Mouse (Mus musculus) layer of hippocampus, postnatal 14 days (tissue): Measurements from ENCODE around the gene Ift22. TPM values are rescaled to one million over a fixed set of nuclear protein-coding genes. Genes with fewer than 3 reads are reported as not detected.

ENCODE experiments used
- DNase-seq, 2 experiments: peaks; one replicate each; pipeline ENCODE4 v3.0.0; 2021 to 2022; ENCODE audit warnings: low spot score in 2 of 2, mixed read lengths in 1 of 2
- long read RNA-seq, 2 experiments: library from polyadenylated mRNA; stranded (forward); transcript quantifications; one replicate each; pipeline ENCODE4 v2.0.0; 2021
- total RNA-seq, 2 experiments: library from RNA; stranded (reverse); gene quantifications; 2 replicates each; pipeline ENCODE4 v1.2.3; 2021

Ift22 gene
- total RNA-seq, result 10 to 100 TPM; 78.3 to 99.5 TPM
- long read RNA-seq, experiment 1, transcript Ift22-205 (5 exons, 3,071 nt), result major isoform, 21 of 54 reads
- long read RNA-seq, experiment 1, partial matches to known transcripts, result 3 of 54 reads
- long read RNA-seq, experiment 1, other reads (novel, unspliced or antisense), result 28 of 54 reads
- long read RNA-seq, experiment 2, transcript Ift22-205 (5 exons, 3,071 nt), result major isoform, 43 of 82 reads
- long read RNA-seq, experiment 2, transcript Ift22-204 (4 exons, 670 nt), result minor isoform, 6 of 82 reads
- long read RNA-seq, experiment 2, partial matches to known transcripts, result 3 of 82 reads
- long read RNA-seq, experiment 2, other reads (novel, unspliced or antisense), result 30 of 82 reads

DNA sequence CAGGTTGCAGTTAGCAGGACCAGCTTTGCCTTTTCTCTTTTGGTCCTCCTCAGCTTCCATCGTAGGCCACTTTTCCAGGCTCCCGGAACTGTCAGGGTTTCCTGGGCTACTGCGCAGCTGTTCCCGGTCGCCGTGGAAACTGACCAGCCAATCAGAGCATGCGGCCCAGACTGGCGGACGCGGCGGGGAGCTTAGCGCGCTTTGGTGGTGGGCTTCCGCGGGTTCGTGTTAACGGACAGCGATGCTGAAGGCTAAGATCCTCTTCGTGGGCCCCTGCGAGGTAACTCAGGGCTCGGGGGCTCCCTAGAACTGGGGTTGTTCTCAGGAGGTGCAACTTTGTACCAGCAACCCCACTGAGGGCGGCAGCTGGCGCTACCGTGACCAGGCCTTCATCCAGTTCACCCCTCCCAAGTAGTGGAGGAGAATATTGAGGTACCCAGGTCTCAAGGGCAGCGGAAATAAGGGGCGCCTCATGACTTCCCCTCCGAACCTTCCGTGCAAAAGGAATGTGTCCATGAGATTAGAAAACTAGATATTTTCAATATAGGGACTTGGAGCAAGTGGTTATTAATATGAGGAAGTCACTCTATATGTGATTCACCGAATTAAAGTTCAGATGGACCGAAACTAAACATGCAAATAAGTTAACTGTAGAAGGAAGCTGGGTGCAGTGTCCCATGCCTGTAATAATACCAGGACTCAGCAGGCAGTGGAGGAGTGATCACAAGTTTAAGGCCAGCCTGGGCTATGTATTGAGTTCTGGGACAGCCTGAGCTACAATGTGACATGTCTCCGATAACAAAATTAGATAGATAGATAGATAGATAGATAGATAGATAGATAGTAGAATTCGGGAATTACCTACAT lies at the start of gene Ift22:
Gene Ift22, plus strand, starts transcription at position 160 of the 867 bp plus-strand sequence.
- DNase-seq, result peak; percentile 86 to 96

DNA sequence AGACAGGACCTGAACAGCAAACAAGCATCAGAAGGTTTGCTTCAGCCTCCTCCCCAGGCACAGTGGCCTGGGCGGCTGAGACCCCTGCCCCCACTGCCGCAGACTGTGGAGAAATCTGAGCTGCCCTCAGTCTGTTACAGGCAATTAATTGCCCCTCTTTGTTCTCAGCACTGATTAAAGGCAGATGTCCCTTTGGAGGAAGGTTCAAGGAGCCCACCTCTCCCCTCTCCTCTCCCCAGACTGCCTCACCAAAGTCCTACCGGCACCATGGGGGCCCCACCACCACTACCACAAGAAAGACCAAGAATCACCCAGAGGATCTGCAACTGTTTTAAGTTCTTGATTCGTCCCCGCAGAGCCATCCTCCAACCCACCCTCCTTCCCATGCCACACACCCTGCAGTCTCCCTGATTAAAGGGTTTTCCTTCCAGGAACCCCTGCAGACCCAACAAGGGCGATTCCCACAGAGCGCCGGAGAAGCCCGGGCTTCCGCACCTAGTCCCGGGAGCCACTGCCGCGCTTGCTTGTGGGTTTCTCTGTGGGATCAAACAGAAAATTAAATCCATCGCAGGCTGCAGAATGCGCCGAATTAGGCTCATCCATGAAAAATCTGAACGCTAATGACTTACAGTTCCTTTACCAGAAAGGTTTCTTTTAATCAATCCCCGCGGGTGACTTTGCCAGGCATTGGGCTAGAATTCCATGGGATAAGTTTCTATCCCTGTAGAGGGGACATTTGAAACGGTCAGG lies 46.6 kb upstream of the Ift22 start:
- DNase-seq, result no peak

- DNase-seq, result no peak
These were observed 45.1 kb upstream of the Ift22 start for GRCm38 (mm10) chr5:136862806-136863205.

DNA sequence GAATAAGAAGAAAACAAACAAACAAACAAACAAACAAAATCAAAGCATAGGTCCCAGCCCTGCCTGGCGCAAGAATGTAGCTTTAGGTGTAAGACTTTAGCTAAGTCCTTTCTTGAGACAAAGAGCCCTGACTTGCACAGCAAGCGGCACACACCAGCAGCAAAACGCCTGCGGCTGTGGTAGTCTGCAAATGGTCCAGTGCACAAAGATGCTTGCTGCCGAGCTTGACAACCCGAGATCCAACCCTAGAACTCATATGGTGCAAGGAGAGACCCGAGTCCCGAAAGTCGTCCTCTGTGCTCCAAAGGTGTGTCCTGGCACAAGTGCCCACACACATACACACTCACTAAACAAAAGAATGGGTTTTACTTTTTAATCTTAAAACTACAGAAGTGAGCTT lies 44.7 kb upstream of the Ift22 start:
- no peak for DNase-seq

DNA sequence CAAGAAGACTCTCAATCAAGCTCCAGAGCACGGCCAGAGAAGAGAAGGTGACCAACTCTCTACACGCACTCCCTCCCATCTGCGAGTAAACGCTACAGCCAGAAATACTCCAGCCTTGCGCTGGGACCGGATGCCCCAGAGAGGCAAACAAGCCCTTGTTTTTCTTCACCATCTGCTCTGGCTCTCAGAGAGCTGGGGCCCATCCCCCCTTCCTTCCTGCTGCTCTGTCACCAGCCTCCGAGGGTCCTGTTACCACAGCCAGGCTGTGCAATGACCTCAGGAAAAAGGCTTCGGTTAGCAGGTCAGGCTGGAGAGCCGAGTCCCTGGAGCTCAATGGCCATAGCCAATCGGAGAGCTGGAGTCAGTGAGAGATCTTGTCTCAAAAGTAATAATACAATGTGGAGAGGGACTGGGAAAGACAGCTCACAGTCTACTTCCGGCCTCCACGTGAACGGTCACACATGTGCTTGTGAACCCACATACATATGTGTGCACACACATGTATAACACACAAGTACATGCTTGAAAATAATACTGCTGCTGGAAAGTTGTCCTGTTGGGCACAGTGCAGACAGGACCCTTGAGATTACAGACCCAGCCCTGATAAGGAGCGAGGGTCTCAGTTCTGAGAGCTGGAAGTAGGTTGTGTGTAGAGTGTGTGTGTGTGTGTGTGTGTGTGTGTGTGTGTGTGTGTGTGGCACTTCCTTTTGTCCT lies 43.8 kb upstream of the Ift22 start:
- peak; percentile 24 to 41 for DNase-seq

DNA sequence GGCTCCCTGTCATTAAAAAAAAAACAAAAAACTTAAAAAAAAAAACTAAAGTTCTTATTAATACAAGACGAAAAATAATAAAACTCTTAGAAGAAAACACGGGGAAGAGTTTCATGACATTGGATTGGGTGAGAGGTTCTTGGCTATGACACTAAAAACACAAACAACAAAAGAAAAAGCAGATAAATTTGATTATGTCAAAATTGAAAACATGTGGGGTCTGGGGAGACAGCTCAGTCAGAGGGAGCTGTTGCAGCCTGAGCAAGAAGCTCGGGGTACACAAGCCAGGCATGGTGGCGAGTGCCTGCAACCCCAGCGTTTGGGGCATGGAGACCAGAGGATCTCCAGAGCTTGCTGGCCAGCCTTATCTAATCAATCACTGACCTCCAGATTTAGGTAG lies 40.2 kb upstream of the Ift22 start:
- no peak for DNase-seq

- no peak for DNase-seq
These were observed 38.4 kb upstream of the Ift22 start for GRCm38 (mm10) chr5:136869451-136870114.

GRCm38 (mm10) chr5:136872417-136872816 lies 35.5 kb upstream of the Ift22 start:
- no peak for DNase-seq

- no peak for DNase-seq
These were observed 33.7 kb upstream of the Ift22 start for GRCm38 (mm10) chr5:136874271-136874670.

DNA sequence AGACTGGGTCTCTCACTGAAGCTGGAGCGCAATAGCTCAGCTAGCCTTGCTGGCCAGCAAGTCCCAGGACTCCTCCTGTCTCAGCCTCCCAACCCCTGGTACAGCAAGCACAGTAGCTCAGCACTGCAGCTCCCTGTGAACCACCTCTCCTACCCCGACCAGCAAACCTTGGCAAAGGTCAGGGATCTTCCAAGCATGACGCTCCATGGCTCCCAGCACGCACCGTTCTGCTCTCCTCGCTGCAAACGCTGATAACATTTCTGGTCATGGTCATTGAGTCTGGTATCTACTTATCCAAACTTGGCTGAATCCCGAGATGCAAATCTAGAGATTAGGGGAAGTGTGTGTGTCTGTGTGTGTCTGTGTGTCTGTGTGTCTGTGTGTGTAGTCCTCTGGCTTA lies 27.8 kb upstream of the Ift22 start:
- no peak for DNase-seq

GRCm38 (mm10) chr5:136881380-136882009 lies 26.5 kb upstream of the Ift22 start:
- DNase-seq, result peak; percentile 65 to 73

DNA sequence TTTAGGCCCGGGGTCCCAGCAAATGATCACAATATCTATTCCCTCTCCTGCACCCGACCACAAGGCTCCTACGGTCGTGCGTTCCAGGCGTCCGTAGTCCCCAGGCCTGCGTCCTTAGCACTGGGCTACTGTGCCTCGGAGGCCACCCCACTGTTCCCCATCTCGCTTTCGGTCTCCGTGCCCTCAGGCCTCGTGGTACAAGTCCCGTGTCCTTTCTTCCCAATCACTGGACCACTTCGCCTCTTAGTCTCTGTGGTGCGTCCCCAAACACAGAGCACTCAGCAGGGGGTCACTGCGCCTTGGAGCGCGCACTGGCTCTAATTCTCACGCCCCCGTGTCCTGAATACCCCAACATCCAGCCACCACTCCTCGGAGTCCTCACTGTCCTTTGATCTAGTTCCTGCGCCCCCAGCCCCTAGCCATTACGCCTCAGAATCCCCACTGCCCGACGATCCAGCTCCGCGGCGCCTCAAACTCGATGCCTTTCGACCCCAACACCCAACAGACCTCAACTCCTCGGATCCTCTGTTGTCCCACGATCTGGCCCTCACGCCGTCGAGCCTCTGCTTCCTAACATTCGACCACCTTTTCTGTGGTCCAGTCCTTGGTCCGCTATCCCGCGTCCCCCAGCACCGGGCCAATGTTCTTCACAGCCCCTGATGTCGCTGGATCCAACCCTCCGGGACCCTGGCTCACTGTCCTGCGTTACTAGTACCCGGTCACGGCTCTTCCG lies 25.7 kb upstream of the Ift22 start:
- DNase-seq, result no peak

DNA sequence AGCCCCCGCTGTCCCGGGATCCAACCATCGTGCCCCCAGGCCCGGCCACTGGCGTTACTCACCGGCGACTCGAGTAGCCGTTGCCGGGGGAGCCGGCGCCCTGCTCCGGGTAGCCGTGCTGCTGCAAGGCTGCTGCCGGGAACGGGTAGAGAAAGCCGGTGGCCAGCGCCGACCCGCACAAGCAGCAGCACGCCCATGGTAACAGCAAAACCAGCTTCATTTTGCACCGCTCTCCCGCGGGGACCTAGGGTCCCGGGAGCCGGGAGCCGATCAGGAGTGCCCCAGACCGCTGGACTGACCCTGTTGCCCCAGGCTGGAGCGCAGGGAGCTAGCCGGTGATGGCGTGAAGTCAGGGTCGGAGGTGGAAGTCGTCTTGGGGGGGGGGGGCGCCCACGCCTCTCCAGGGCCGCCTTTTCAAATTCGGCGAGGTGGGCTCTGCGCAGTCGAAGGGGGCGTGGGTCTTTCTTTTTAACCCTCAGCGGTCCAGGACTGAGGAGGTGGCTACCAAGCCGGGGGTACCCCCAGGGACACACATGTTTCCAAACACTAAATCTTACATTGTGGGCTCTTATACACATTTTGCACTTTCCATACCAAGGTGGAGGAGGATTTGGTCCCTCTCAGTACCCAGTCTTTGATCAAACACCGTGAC lies 25.0 kb upstream of the Ift22 start, which contains the start of gene Col26a1:
Gene Col26a1, minus strand, starts transcription at position 422 of the 652 bp plus-strand sequence.
- no peak for DNase-seq

DNA sequence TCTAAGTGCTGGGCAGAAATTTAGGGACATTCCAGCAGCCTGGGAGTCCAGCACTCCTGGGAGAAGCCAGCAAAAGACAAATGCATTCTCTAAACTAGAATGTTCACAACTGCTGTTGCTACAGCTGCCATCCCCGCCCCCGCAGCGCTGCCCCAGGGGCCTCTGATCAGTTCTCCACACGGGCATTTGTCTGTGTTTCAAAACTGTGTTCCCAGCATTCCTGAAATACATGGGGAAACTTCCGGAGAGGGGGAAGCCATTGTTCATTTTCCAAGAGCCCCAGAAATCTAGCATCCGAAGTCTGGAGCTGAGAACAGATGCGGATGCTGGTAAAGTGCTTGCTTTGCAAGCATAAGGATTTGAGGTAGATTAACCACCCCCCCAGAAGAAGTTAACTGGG lies 21.0 kb upstream of the Ift22 start:
- DNase-seq, result no peak

GRCm38 (mm10) chr5:136888539-136889355 lies 19.2 kb upstream of the Ift22 start:
- no peak for DNase-seq

DNA sequence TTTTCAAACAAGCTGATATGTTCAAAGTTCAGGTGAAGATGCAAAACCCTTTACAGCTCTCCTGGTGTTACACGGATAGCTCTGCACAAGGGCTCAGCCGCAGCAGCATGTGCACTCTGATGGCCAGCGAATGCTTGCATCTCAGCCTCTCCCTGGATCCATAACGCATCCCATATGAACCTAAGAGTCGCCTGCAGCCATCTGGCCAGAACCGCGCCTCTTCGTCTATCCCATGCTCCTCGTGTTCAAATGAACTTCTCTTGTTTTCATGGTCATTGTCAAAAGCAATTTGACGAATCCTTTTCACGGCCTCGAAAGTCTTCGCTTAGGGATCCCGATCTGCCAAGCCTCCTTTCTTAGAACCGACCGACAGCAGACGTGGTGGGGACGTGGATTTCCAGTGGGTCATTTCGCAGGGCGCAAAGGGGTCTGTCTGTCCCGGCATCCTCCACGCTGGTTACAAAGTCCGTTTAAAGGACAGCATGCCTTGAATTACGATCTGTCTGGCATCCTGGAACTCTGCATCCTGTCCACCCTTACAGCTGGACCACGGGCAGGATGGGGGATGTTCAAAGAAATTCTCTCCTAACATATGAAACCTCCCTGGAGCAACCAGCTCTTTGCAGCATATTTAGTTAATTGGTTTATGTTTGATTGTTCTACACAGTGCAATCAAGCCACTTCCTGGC lies 13.0 kb upstream of the Ift22 start:
- no peak for DNase-seq

DNA sequence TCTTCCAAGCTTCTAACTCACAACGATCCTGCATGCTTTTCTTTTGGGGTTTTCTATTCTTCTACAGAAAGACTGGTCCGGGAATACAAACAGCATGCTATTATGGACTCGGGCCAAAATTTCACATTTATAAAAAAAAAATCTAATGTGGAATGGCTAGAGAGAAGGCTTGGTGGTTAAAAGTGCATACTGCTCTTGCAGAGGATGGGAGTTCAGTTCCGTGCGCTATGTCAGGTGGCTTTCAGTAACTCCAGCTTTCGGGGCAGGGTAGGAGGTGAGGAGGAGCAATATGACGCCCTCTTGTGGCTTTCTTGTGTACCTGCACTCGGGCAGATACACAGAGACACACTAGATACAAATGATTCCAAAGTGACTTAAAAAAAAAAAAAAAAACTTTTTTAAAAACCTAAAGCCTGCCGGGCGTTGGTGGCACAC lies 12.4 kb upstream of the Ift22 start:
- no peak for DNase-seq
